Mouse (Mus musculus) liver, adult (tissue): ENCODE measurements around the gene Nmrk1.

Source experiments
- GATA4 ChIP-seq: IDR thresholded peaks from 2 replicates; pipeline ENCODE4 v1.6.1; 2014; ENCODE audit warnings: mild to moderate bottlenecking, low read length; ENCODE audit not compliant: insufficient replicate concordance

Gene Nmrk1

DNA sequence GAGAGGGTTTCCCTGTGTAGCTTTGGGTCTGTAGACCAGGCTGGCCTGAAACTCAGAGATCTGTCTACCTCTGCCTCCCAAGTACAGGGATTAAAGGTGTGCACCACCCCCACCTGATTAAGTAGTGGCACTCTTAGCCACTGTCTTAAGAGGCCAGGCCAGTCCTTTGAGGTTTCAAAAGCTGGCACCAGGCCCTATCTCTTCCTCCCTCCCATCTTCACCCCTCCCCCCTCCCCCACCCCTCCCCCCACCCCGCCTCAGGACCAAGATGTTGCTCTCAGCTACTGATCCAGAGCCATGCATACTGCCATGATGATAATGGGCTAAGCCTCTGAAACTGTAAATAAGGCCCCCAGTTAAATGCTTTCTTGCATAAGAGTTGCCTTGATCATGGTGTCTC, 27.6 kb downstream of the Nmrk1 start:
- no peak for TF ChIP-seq GATA4

GRCm38 (mm10) chr19:18660466-18660865, 28.7 kb downstream of the Nmrk1 start:
- no peak for TF ChIP-seq GATA4

GRCm38 (mm10) chr19:18661683-18662082, 29.9 kb downstream of the Nmrk1 start:
- TF ChIP-seq GATA4: no peak

DNA sequence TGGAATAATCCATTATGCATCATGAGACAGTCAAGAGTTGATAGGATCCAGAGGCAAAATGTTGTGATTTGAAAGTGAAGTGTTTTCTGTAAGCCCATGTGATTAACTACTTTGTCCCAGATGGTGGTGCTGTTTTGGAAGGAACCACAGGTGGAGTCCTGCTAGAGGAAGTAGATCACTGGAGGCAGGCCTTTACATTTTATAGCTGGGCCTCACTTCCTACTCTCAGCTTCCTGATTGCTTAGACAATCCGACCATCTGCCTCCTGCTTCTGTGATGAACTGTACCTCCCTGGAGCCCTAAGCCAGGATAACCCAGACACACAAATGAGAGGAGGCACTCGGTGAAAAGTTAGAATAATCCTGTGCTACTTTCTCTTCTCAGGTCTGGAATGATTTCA, 32.2 kb downstream of the Nmrk1 start:
- TF ChIP-seq GATA4: no peak

GRCm38 (mm10) chr19:18666966-18667365, 35.2 kb downstream of the Nmrk1 start:
- TF ChIP-seq GATA4: no peak

GRCm38 (mm10) chr19:18669551-18669950, 37.8 kb downstream of the Nmrk1 start:
- no peak for TF ChIP-seq GATA4

DNA sequence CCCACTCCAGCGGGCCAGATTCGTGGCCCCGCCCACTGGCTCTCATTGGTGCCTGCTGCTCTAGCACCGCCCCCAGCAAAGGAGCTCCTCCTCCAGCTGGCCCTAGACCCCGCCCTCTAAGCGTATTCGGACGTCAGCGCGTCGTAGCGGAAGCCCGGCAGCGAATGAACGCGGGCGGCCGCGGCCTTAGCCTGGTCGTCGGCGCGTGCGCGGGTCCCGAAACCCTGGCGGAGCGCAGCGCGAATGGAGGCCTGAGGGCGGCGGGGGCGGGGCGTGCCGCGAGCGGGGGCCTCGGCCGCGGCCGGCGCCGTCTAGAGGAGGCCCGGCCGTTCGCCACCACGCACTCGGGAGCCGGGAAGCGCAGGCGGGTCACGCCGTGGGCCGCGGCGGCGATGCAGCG, 38.9 kb downstream of the Nmrk1 start, which contains the start of gene Carnmt1:
Carnmt1 (plus strand) TSS at position 157 of the 400 bp plus-strand sequence.
- TF ChIP-seq GATA4: no peak

- TF ChIP-seq GATA4: no peak
These were observed 39.4 kb downstream of the Nmrk1 start for GRCm38 (mm10) chr19:18671056-18671741.

- no peak for TF ChIP-seq GATA4
These were observed 40.7 kb downstream of the Nmrk1 start for GRCm38 (mm10) chr19:18672498-18672897.

GRCm38 (mm10) chr19:18673116-18673515, 41.4 kb downstream of the Nmrk1 start:
- no peak for TF ChIP-seq GATA4

DNA sequence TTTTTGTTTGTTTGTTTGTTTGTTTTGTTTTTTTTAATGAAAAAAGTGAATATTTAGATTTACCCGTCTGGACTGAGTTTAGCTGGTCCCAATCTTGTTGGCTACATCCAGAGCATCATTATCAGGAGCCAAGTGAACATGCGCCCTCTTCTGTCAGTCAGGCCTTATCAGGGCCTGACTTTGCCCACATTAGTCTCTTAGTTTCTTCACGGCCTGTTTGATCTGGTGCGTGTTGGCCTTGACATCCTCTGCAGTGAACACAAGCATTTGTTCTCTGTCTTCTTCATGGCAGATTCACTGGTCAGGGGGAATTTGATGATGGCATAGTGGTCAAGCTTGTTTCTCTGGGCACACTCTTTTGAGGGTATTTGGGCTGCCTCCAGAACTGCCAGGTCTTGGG, 50.4 kb downstream of the Nmrk1 start:
- no peak for TF ChIP-seq GATA4

DNA sequence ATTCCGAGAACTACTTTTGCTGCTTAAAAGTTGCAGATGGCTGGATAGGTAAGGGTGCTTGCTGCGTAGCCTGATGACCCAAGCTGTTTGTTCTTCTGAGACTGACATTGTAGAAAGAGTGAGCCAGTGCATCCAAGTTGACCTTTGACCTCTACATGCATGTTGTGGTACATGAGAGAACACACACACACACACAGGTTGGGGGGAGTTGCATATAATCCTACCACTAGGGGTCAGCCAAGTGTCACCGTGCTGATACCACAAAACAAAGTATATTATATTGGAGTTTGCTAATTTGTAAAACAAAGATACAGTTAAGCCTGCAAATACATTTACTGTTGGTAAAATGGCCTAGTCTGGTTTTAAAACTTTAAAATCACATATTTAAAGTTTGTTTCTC, 55.8 kb downstream of the Nmrk1 start:
- no peak for TF ChIP-seq GATA4

DNA sequence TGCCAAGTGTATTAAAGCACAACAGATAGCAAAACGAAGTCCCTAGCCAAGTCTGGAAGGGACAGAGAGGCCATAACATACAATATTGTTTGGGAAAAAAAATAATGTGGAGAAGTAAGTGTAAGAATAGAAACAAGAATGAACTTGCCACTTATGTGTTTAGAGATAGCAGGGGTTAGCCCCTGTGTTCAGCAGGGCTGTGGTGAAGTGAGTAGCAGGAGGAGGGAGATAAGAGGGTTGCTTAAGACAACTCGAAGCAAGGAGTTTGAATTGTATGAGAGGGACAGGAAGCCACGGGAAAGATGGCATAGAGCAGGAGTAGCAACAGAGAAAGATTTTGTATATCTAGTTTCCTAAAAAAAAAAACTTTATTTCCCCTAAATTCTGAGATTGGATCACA, 60.4 kb downstream of the Nmrk1 start:
- no peak for TF ChIP-seq GATA4

DNA sequence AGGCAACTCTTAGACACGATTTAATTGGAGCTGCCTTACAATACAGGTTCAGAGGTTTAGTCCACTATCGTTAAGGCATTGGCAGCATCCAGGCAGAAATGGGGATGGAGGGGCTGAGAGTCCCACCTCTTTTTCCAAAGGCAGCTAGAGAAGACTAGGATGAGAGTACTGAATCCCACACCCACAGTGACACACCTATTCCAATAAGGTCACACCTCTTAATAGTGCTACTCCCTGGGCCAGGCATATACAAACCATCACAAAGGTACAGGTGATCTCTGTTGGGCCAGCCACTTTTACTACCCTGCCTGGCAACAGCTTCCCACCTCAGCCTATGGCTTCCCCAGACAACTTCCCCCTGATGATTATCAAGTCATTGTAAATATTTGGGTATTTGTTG, 61.0 kb downstream of the Nmrk1 start:
- no peak for TF ChIP-seq GATA4

- no peak for TF ChIP-seq GATA4
These were observed 63.4 kb downstream of the Nmrk1 start for GRCm38 (mm10) chr19:18695116-18695515.

GRCm38 (mm10) chr19:18695552-18695951, 63.8 kb downstream of the Nmrk1 start:
- TF ChIP-seq GATA4: no peak
